Mouse (Mus musculus) right cerebral cortex, postnatal 14 days (tissue): Measurements from ENCODE around the gene Dusp28.

Source experiments
- DNase-seq: peaks from one replicate; pipeline ENCODE4 v3.0.0; 2022

The Dusp28 gene

GRCm38 (mm10) chr1:92906779-92907631, at the start of gene Dusp28:
TSS of gene Dusp28 (plus strand) at chr1:92906981.
- DNase-seq: peak; percentile 76

- no peak for DNase-seq
Measured at GRCm38 (mm10) chr1:92861503-92861902, 45.3 kb upstream of the Dusp28 start.

GRCm38 (mm10) chr1:92863268-92863667, 43.5 kb upstream of the Dusp28 start:
- no peak for DNase-seq

GRCm38 (mm10) chr1:92866170-92866569, 40.6 kb upstream of the Dusp28 start:
- peak; percentile 42 for DNase-seq

- no peak for DNase-seq
Measured at GRCm38 (mm10) chr1:92869985-92870384, 36.8 kb upstream of the Dusp28 start.

- no peak for DNase-seq
Measured at GRCm38 (mm10) chr1:92872666-92873065, 34.1 kb upstream of the Dusp28 start.

GRCm38 (mm10) chr1:92874011-92874410, 32.8 kb upstream of the Dusp28 start:
- no peak for DNase-seq

GRCm38 (mm10) chr1:92875360-92876111, 31.2 kb upstream of the Dusp28 start:
- no peak for DNase-seq

- no peak for DNase-seq
Measured at GRCm38 (mm10) chr1:92877431-92877978, 29.3 kb upstream of the Dusp28 start.

GRCm38 (mm10) chr1:92878066-92878741, 28.6 kb upstream of the Dusp28 start:
- DNase-seq: no peak

GRCm38 (mm10) chr1:92879266-92879665, 27.5 kb upstream of the Dusp28 start:
- peak; percentile 40 for DNase-seq

GRCm38 (mm10) chr1:92880101-92880500, 26.7 kb upstream of the Dusp28 start:
- DNase-seq: no peak

- DNase-seq: no peak
Measured at GRCm38 (mm10) chr1:92881982-92882381, 24.8 kb upstream of the Dusp28 start.

- no peak for DNase-seq
Measured at GRCm38 (mm10) chr1:92888901-92889655, 17.7 kb upstream of the Dusp28 start.

GRCm38 (mm10) chr1:92892791-92893190, 14.0 kb upstream of the Dusp28 start:
- no peak for DNase-seq

GRCm38 (mm10) chr1:92893896-92894295, 12.9 kb upstream of the Dusp28 start:
- DNase-seq: no peak

GRCm38 (mm10) chr1:92895089-92895488, 11.7 kb upstream of the Dusp28 start:
- DNase-seq: peak; percentile 82

- DNase-seq: peak; percentile 76
Measured at GRCm38 (mm10) chr1:92902786-92903185, 4.0 kb upstream of the Dusp28 start, which contains the start of gene Ankmy1. TSS of gene Ankmy1 (minus strand) at chr1:92902906.

GRCm38 (mm10) chr1:92903627-92904026, 3.2 kb upstream of the Dusp28 start:
- no peak for DNase-seq

- DNase-seq: no peak
Measured at GRCm38 (mm10) chr1:92905703-92906310, 974 bp upstream of the Dusp28 start.

- DNase-seq: no peak
Measured at GRCm38 (mm10) chr1:92907632-92908360, 1.0 kb downstream of the Dusp28 start.
